Mouse (Mus musculus) retina, adult 2 months (tissue): ENCODE results near the gene Pnmal2.
A peak's percentile ranks its signal among the peaks of the same experiment; 100 is the strongest.
"Not testable (repeated sequence)": the region's sequence is repeated elsewhere in the genome, so short reads cannot be mapped to it uniquely, and the experiment has no call there.

Experiments
- DNase-seq: peaks from one replicate; pipeline ENCODE4 v3.0.0-alpha.2; 2012; ENCODE audit warnings: low read depth, low spot score

Gene Pnmal2

DNA sequence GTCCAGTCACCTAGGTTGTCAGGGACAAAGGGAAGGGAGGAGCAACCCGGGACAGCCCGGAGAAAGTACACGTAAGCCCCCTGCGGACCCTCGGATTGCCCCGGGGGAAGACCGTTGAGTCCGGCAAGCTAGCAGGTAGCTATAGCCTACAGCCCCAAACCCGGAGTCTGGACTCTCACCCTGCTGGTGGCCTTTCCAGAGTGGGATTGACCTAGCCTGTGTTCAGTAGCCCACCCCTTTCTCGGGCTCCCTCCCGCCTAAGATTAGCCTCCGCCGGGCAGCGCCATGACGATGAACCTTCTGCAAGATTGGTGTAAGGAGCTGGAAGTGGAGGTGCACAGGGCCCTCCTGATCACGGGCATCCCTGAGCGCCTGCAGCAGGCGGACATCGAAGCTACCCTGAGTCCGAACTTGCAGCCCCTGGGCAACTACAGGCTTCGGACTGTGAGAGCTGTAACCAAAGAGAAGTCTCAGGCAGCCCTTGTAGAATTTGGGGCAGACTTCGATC lies 380 bp downstream of the Pnmal2 start:
- DNase-seq = no peak

DNA sequence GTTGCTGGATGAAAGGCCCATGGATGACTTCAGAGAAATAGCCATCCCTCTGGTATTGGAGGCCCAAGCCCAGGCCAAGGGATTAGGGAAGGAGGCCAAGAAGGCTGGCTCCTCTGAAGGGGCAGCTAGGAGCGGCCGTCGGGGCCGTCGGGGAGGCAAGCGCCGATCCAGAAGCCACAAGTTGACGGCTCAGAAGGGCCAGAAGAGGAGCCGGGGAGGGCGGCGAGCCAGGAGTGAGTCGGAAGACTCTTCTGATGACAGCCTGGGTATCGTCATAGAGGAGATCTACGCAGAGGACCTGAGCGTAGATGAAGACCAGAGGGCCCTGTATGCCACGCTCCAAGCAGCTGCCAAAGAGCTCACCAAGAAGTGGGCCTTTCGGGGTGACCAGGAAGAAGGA lies 937 bp downstream of the Pnmal2 start:
- DNase-seq = no peak

DNA sequence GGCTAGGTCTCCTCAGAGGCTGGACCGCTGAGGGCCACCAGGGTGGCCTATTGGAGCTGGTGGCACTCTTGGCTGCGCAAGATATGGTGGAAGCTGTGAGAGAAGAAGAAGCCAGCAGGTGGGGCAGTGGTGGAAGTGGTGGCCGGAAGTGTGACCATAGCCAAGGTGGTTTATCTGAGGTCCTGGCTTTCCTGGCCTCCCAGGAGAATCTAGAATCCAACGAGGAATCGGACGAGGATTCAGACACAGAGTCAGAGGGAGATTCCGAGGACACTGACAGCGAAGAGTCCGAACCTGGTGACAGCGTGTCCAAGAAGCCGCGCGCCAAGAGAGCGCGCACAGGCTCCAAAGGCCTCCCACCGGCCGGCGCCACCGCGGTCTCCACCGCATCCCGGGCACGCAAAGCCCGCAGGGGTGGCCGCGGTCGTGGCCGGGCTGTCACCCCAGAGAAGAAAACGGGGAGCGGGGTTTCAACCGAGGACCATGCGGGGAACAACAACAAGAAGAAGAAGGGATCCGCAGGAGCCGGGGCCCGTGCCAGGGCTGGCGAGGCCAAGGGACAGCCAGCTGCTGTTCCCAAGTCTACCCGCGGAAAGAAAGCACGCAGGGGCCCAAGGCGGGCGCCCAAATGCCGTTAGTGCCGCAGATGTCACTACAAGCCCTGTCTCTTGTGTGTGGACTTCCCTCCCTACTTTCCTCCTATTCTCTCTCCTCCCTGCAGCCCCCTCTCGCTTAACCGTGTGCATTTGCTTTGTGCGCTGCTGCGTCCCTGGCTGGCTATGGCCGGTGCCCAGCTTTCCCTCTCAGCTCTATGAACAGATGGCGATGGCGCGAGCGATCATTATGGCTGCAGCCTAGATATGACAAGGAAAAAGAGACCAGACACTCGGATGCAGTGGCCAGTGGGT lies 2.2 kb downstream of the Pnmal2 start:
- no peak for DNase-seq

DNA sequence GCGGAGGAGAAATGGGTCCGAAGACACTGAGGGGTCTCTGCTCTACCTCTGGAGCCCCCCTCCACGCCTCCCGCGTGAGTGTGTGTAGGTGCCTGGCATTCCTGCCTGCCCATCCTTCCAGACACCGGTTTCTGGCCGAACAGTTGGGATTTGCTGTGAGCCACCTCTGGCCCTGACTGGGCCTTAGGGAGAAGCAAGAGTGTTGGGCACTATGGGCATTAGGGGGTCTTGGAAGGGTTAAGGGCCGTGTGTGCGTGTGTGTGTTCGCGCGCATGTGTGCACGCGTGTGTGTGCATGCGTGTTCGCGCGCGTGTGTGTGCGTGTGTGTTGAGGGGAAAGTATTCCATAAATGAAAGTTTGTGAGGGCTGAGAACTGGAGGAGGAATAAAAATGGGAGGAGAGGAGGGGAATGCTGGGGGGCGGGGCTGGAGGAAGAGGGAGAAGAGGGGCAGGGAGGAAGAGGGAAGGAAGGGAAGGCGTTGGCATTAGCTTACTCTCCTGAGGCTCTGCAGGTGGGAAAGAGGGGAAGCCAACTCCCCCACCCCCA lies 2.9 kb downstream of the Pnmal2 start:
- DNase-seq = no peak

DNA sequence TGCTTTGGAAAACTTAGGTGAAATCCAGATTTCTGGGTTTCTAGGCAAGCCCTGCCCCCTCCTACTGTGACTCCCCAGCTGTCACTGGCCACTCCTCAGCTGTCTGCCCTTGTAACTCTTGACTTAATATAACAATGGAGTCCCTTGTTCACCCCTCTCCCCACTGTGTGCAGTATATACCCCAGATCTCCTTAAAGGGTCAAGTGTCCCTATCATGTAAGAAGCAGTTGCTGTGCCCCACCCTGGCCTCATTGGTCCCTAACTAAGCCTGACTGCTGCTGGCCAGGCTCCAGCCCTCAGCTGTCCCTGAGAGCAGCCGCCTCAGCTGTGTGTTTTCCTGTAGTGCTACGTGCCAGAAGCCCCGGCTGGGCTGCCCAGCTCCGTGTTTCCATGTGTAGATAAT lies 3.5 kb downstream of the Pnmal2 start:
- DNase-seq = no peak

DNA sequence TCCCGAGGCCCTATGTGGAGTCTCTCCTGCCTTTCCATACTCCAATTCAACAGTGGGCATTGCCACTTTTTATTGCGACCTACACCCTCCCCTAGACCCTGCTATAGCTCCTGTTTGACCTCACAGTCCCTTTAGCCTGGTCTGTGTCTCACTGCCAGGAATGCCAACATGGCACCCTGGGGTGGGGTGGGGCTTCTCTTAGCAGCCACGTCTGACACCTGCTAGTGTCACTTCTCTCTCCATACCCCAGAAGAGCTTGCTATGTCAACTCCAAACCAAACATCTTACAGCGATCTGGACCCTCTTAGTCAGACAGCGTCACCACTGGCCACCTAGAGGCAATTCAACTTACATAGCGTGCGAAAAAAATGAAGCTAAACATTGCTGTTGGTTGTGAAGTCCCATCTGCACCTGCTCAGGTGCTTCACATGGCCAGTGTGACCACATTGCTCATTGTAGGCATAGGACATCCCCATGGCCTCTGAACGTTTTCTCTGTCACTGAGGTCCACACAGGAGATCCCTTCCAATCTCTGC lies 4.5 kb downstream of the Pnmal2 start:
- no peak for DNase-seq

DNA sequence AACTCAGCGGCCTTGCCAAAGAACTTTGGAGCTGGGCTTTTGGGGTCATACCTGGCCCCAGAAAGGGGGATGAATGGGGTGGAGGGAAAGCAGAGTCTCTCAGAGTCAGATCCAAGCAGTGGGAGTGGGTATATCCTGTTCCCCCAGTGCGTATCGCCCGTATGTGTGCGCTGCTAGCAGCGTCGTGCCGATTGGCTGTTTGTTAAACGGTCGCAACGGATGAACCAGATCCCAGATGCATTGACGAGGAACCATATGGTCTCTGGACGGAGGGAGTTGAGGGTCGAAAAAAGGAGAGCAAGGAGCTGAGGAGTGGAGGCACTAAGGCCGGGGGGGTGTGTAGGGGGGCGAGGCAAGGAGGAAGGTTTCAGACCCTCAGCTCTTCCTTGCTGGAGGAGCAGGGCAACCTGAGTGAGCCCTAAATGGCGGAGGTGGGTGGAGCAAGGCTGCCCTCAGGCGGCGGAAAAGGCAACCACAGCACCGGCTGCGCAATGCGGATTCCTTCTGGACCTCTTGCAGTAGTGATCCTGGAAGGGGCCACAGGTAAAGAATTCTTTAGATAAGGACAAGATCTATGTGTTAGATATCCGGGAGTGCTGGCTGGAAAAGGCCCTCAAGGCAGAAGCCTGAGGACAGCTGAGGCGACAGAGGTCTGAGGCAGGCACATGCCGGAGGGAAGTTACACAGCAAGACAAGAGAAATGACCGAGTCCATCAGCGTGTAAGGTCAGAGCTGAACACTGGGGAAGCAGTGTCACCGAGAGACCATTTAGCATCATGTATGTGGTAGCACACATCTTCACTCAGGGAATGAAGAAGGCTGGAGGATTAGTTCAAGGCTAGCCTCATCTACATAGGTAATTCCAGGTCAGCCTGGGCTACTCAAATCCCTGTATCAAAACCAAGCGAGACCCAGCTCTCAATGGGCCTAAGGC lies 5.7 kb downstream of the Pnmal2 start:
- DNase-seq = no peak

DNA sequence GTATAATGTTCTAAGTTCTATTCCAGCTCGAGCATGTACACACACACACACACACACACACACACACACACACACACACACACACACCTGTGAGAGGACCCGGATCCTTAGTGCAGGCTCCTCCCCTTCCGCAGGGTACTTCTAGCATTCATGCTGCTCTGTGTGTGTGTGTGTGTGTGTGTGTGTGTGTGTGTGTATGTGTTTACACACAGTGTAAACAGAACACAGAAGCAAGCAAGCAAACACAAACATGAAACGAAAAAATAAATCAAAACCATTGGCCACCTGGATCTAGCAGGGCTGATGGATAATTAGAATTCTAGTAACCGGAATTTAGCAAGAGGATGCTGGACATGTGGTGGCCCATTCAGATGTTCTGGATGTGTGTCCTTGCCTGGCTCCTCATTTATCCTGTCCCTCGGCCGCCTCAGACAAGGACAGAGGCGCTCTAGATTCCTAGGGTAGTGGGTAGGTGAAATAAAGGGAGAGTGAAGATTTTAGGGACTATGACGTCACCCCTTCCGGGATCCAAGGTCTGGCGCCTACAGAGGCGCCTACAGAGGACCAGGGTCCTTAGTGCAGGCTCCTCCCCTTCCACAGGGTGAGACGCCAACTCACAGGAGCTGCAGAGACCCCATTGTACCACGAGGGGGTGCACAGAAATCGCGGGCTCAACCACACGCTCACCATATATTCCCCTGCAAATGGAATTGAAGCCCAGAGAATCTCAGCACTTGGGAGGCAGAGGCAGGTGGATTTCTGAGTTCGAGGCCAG lies 6.6 kb downstream of the Pnmal2 start:
- DNase-seq = no peak

DNA sequence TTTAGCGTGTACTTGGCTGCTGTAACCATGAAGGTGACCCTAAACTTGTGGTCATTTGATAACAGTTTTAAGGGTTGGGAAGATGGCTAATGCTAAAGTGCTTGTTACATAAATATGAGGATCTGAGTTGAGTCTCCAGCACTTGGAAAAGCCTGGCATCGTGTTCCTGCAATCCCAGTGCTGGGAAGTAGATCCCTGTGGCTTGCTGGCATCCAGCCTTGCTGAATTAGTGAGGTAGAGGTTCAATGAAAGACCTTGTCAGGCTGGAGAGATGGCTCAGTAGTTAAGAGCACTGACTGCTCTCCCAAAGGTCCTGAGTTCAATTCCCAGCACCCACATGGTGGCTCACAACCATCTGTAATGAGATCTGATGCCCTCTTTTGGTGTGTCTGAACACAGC lies 9.3 kb downstream of the Pnmal2 start:
- DNase-seq = not testable (repeated sequence)

DNA sequence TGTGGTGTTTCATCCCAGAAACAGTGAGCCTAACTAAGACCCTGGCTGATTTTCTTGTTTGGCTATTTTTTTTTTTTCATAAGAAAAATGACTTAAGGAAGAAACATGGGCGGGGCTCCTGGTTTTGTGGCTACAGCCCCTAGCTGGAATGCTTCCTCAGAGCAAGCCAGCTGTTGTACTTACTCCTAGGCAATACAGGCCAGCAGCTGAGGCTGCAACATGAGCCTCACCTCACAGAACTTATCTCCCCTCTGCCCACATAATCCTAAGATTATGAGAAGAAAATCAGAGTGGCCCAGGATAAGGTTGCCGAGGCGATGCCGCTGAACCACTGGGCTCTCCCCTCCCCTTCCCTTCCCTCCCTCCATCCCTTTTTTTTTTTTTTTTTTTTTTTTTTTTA lies 11.2 kb downstream of the Pnmal2 start:
- DNase-seq = no peak

DNA sequence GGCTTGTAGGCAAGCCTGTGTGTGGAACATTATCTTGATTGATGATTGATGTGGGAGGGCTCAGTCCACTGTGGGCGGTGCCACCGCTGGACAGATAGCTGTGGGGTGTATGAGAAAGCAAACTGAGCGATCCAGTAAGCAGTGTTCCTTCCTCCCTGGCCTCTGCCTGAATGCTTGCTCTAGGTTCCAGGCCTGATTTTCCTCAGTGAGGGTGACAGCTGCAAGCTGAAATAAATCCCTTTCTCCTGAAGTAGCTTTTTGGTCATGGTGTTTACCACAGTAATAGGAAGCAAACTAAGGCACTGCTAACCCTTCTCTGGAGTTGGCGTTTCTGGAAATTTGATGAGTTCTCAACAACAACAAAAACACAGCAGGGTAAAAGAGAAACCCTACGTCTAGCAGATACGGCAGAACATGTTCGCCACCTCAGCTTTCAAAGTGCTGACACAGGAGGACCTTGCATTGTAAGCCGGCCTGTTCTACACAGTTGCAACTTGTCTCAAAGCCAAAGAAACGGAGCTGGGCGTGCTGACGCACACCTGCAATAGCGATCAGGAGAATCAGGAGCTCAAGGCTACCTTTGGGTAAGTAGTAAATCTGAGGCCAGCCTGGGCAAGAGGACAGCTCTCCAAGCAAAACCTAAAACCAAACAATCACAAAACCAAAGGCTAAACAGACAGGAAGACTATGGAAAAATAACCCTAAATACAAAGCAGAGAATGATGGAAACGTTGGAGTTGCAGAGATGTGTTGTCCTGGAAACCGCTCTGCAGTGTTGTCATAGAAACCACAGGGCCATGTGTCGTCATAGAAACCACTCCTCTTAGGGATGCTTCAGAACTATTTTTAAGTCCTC lies 12.2 kb downstream of the Pnmal2 start:
- no peak for DNase-seq

DNA sequence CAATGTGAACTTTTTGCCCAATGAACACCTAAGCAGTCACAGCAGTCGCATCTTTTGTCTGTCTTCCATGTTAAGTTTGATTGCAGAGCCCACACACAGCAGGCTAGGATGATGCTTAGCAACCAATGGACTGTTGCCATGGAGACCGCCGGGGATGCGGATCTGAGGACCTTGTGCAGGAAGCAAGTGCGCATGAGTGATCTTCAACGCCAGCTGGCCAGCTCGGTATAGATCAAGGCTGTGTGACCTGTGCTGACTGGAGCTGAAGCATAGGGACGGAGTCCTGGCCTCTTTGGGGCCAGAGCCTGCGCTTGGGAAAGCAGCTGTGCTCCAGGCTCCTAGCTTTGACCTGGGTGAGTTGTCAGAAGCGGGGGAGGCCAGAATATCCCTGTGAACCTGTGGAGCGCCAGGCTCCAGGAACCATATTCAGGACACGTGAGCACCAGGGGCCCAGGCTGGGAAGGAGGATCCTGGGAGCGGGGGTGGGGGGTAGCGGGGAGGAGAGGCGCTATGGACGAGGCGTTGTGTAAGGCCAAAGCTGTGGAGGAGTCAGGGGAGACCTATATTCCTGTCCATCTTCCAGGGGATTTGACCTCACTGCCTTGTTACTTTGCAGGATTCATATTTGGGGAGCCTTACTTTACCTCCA lies 15.2 kb downstream of the Pnmal2 start, which contains the start of gene Pnmal1:
Pnmal1 (plus strand) TSS at position 141 of the 649 bp plus-strand sequence.
- peak; percentile 60 for DNase-seq

DNA sequence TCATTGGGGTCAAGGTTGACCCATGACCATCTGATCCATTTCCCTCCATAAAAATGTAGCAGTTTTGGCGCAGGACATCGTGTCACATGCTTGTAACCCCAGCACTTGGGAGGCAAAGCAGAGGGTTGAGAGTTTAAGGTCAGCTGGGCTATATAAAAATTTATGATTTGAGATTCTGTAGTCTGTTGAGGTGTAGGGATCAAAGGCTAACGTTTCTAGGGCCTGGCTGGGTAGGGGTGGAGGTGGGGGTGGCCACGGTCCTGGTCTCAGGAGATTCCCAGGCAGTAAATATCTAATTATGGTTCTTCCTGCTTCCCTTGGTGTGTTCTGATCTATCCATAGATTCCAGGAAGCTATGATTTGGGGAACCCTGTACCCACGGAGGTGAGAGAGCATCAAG lies 17.2 kb downstream of the Pnmal2 start:
- DNase-seq = no peak

DNA sequence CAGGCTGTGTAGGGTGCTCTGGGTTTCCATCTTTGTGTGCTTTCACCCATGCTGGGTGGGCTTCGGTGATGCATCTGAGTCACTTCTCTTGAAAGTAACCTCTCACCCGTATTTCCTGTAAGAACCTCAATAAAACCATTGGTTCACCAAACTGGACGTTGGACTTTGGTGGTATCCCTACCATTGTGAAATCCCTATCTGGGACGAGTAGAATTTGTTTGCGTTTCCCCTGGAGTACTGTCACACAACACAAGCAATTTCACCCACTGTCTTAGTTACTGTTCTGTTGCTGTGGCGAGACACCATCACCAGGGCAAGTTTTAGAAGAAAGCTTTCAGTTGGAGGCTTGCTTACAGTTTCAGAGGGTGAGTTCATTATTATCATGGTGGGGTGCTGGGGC lies 23.9 kb downstream of the Pnmal2 start:
- DNase-seq = no peak

DNA sequence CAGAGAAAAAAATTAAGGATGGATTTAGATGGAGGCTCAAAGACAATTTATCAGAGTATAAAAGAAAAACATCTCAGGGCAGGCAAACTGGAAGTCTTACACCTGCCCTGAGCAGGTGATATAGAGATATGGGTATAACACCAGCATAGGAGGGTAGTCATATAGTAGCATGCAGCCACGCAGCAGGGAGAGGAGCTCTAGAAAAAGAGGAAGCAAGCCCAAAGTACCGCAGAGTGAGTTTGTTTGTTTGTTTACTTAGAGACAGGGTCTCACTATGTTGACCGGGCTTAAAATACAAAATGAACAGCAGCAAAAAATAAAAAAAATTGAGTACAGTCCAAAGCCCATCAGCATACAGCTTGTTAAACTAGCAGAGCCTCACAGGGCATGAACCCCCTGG lies 26.7 kb downstream of the Pnmal2 start:
- no peak for DNase-seq

DNA sequence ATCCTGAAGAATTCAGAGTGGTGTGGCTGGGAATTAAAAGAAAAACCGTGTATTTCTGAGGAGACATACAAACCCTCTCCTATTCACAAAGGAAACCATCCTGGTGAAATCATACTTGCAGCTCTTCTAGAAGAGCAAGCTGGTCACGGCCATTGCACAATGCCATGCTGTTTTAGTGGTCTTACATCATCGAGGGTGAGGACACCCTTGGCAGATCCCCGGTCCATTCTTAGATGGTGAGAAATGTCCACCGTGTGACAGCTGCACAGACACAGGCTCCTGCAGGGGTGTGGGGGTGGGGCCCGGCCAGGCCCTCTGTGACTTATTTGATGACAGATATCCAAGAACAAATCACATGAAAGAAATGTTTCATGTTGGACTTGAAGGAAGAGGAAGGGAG lies 29.5 kb downstream of the Pnmal2 start:
- DNase-seq = no peak

DNA sequence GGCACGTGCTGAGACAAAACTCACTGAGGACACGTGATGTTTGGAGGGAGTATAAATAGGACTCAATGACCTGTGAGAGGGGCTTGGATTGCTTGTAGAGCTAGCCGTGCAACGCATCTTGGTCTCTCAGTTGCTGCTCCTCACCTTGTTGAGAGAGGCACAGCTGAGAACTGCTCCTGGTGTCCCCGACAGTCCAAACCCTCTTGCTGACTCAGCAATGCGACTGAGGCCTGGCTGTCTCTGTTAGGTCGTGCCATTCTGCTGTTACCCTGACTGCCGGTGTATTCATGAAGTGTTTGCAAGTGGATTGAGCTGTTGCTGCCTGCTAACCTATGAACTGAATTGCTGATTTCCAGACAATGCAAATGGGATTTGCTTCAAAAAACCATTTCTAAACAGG lies 31.8 kb downstream of the Pnmal2 start:
- DNase-seq = no peak

DNA sequence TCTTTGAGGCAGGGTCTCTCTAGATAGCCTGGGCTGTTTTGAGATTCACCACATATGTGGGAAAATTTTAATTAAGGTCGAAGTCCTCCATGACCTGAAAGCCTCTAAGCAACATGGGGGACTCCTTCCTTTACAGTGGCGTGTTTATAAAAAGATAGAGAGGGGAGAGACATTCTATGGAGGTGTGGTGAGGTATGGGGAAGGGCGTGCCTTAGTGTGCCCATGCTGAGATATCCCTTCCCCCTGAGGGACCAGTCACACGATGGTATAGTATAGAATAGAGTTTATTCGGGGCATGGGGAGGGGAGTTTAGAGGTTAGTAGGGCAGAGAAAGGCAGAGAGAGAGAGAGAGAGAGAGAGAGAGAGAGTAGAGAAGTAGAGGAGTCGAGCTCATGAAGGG lies 33.7 kb downstream of the Pnmal2 start:
- DNase-seq = no peak

DNA sequence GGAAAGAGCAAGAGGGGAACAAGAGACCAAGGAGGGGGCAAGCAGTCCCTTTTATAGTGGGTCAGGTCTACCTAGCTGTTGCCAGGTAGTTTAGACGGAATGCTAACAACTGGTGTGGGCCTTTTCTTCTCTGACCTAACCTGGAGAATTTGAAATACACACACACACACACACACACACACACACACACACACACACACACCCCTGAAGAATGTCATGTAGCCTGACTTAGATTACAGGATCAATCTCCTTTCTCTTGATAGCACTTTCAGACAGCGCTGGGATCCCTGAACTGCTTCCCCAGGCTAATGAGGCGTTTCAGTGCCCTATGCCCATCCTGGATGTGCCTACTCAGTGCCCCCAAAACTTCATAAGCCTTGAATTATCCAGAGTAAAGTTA lies 34.1 kb downstream of the Pnmal2 start:
- DNase-seq = no peak

DNA sequence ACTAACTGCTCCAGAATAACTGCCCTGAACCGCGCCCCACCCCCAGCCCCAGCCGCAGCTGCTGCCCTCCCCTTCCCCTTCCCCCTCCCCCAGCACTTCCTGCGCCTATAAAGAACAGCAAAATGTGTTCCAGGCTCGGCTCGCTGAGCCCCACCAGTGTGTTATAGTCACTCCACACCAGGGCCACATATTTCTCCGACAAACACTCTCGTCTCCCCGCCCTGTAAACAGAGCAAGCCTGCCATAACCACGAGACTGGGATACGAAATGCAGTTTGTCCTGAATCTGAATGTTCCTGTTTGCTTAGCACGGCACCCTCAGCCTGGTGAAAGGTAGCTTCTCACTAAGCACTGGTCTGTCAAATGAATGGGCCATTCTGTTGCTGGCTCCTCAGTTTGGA lies 35.9 kb downstream of the Pnmal2 start:
- no peak for DNase-seq
